Mouse (Mus musculus): Measurements from ENCODE around the gene Ist1. TPM values are rescaled to one million over a fixed set of nuclear protein-coding genes. Genes with fewer than 3 reads are reported as not detected.

Gene Ist1
- 53.4 and 62.6 TPM in 2 replicates for polyA plus RNA-seq (2012; rRNA removed; ENCODE audit: low replicate concordance)

DNA sequence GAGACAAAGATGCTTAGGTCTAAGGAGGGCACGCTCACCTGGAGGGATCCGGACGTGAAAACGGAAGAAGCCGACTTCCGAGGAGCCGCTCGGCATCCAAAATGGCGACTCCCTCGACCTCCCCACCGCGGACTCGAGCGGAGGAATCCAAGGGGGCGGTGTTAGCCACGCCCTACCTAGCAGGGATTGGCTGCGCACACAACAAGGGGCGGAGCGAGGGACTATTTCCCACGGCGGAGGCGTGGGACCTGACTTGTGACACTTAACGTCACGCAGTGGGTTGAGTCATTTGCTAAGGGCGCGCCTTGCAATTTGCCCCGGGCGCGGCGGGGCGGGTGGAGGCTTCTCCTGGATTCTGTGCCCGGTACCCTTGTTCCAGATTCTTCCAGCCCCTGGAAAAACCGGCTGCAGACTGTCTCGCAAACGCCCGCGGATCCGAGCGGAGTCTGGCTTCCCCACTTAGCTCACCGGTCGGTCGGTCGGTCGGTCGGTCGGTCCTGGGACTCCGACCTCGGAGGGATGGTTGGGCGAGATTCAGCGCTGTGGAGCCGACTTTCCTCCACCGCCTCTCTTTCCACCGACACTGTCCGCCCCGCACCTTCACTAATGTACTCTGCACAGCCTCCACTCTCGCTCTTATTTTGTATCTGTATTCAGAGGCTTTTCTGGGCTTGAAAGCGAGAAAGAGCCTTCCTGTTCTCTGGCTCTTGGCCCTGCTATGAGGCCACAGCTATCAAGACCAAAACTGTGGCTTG, at the start of gene Ist1:
TSS of gene Ist1 (minus strand) at position 115 of the 755 bp plus-strand sequence.

DNA sequence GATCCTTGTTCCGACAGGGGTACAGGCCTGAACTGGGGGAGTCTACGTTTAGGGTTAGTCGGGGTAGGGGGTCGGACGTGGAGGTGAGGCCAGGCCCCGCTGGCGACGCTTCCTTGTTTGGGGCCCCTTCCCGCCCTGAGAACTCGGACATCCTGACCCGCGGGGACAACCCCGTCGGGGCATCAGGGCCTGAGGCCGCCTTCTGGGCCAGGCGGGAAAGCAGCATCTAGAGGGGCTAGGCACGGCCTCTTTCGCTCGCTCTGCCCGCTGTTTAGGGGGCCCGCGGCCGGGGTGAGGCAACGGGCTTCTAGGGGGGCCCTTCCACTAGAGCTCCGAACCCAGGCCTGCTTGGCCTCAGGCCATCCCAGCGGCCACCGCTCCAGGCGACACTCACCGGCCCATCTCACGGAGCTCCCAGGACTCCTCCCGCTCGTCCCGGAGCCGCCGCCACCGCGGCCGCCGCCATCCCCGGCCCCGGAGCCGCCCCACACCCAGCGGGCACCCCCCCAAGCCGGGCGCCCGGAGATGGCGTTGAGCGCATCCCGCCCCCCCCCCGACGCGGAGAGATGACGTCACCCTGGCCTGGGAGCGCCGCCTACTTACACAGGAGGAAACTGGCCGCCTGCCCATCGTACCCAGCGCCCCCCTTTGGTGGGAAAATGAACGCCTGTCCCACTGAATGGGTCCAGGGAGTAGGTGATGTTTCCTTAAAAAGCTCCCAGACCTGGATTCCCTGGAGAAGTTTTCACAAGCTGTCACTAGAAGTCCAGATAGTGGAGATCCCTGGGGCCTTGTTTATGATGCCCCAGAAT, 44.4 kb upstream of the Ist1 start, which contains the start of gene Atxn1l:
TSS of gene Atxn1l (minus strand) at position 503 of the 812 bp plus-strand sequence.

DNA sequence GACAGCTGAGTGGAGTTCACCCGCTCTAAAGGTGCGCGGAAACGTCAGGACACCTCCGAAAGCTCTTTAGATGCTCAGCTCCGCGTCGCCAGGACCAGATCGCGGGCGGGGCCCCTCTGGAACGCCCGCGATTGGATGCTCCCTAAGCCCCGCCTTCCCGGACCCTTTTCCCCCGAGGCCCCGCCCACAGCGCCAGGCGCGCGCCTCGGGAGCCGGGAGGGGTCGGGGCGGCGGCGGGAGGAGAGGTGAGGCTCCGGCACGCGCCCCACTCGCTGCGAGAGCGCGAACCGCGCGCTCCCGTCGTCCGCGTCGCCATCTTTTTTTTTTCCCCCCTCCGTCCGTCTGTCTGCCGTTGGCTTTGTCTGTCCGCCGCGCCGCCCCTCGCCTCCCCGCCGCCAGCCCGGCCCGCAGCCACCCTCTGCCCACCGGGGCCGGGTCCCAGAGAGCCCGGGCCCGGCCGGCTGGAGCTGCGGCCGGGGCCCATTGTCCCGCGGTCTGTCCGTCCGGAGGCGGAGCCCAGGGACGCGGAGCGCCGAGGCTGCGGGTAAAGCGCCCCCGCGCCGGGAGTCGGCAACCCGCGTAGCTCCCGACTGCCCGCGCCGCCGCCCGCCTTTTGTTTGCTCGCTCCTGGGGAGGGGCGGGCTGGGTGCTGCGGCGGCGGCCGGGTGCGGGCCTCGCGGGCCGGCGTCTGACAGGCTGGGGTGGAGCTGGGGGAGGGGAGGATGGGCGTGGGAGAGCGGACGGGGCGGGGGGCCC, 12.4 kb upstream of the Ist1 start, which contains the start of gene Zfp821:
TSS of gene Zfp821 (plus strand) at position 227 of the 756 bp plus-strand sequence.

Other genes starting within 250 kb of the Ist1 start
- gene Pmfbp1, start 199.2 kb downstream of the Ist1 start, polyA plus RNA-seq (2012; rRNA removed; ENCODE audit: low replicate concordance), result 0.04 and 0.05 TPM in 2 replicates
- 14.8 and 24.9 TPM in 2 replicates for gene Dhx38, start 127.4 kb downstream of the Ist1 start, polyA plus RNA-seq (2012; rRNA removed; ENCODE audit: low replicate concordance)
- 8.8 and 10.8 TPM in 2 replicates for gene Txnl4b, start 127.4 kb downstream of the Ist1 start, polyA plus RNA-seq (2012; rRNA removed; ENCODE audit: low replicate concordance)
- 528 and 3,384 TPM in 2 replicates for gene Hp, start 114.1 kb downstream of the Ist1 start, polyA plus RNA-seq (2012; rRNA removed; ENCODE audit: low replicate concordance)
- gene Dhodh, start 84.6 kb downstream of the Ist1 start, polyA plus RNA-seq (2012; rRNA removed; ENCODE audit: low replicate concordance), result 26.3 and 41.7 TPM in 2 replicates
- 0.13 TPM in 2 replicates for gene Pkd1l3, start 78.7 kb downstream of the Ist1 start, polyA plus RNA-seq (2012; rRNA removed; ENCODE audit: low replicate concordance)
- gene Zfp821, start 12.3 kb upstream of the Ist1 start, polyA plus RNA-seq (2012; rRNA removed; ENCODE audit: low replicate concordance), result 6.0 and 13.0 TPM in 2 replicates
- gene Atxn1l, start 44.5 kb upstream of the Ist1 start, polyA plus RNA-seq (2012; rRNA removed; ENCODE audit: low replicate concordance), result 13.4 and 20.6 TPM in 2 replicates
- 33.3 and 46.6 TPM in 2 replicates for gene Ap1g1, start 85.3 kb upstream of the Ist1 start, polyA plus RNA-seq (2012; rRNA removed; ENCODE audit: low replicate concordance)
- 7.1 and 10.7 TPM in 2 replicates for gene Phlpp2, start 175.3 kb upstream of the Ist1 start, polyA plus RNA-seq (2012; rRNA removed; ENCODE audit: low replicate concordance)

All from subcutaneous adipose tissue, adult 2 months (tissue).